Mouse (Mus musculus) liver, adult 2 months (tissue): Measurements from ENCODE around the gene Phf11a.

ENCODE experiments used
- CTCF ChIP-seq: fragments of 200-500 bp; IDR thresholded peaks from 2 replicates; pipeline ENCODE4 v1.5.1; 2011; ENCODE audit warnings: low read depth, low read length, control low read depth
- POLR2A ChIP-seq: fragments of 200-500 bp; IDR thresholded peaks from 2 replicates; pipeline ENCODE4 v1.6.1; 2011; ENCODE audit warnings: low read length, control low read depth; ENCODE audit not compliant: insufficient read depth; ENCODE audit errors: extremely low read depth

- TF ChIP-seq POLR2A (no peak), CTCF (no peak)
These were observed 37.3 kb downstream of the Phf11a start, which contains the start of gene Gm6904 for GRCm38 (mm10) chr14:59260056-59260455.
